Mouse (Mus musculus) ZHBTc4 (cell line): ENCODE measurements around the gene Smbd1.

Source experiments
- DNase-seq: peaks from one replicate; pipeline ENCODE4 v3.0.0-alpha.2; 2011; ENCODE audit warnings: low read depth, low spot score

Gene Smbd1

DNA sequence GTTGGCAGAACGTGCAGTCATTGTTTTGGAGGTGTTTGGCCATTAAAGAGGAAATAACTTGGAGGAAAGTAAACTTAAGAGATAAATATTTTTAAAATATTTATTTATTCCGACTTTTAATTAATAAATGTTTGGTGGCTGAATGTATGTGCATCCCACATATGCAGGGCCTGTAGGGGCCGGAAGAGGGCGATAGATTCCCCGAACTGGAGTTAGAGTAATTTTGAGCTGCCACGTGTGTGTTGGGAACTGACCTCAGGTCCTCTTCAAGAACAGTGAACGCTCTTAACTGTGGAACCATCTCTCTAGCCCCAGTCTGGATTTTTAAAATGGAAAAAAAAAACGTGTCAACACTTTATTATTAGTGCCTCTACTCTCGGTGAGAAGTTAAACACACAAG lies 3.1 kb upstream of the Smbd1 start:
- peak; percentile 69 for DNase-seq

GRCm38 (mm10) chr16:32812888-32813361 lies 2.6 kb upstream of the Smbd1 start:
- peak; percentile 93 for DNase-seq

- no peak for DNase-seq
Observed at GRCm38 (mm10) chr16:32807408-32808185, 2.7 kb downstream of the Smbd1 start.

GRCm38 (mm10) chr16:32805151-32805550 lies 5.1 kb downstream of the Smbd1 start:
- no peak for DNase-seq

DNA sequence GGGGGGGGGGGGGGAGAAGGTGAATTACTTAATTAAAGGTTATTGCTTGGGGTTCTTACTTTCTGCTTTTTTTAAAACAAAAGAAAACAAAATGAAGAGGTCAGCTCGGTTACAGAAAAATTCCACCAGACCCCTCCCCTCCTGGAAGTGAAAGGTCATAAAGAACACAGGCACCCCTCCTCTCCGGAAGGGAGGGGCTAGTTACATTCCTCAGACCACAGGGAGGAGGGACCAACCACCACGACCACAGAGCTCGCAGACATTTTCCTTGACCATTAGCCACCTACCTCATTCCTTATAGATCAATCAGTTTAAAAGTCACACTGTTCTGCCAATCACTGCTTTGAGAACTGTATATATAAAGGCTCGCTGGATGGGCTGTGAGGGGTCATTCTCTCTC lies 6.4 kb downstream of the Smbd1 start:
- peak; percentile 88 for DNase-seq

DNA sequence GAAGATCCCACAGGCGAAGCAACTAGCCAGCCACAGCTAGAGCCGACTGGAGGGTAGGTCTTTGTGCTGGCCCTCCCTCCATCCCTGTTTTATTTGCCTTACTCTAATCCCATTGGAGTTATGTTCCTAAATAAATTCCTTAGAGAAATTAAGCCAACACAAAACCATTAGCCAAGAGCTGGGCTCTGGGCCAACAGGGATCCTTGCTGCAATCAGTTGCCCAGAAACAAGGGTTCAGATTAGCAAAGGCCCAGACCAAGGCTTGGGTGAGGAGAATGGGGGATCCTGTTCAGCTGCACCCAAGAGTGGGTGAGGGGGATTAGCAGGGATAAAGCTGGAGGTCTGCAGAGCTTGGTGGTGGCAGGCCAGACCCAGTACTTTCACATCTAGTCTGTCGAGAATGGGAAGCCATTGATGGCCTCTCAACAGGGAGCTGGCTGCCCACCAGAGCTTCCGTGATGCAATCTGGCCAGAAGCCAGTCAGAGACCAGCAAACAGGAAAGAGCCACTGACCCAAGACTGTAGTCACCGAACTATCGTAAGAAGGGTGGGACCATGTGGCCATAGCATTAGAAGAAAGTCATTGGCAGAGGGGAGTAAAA lies 6.9 kb downstream of the Smbd1 start:
- DNase-seq, result peak; percentile 45

DNA sequence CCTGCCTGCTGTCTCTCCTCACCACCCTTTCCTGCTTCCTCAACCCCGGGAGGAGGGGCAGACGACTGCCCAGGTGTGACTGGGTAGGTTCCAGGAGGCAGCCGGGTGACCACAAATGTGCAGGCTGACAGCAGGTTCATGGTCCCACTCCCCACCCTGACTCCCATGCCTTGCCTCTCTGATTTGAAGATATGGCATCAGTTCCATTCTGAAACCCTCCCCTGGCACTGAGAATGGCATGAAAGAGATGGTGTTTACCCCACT lies 12.9 kb downstream of the Smbd1 start, which contains the start of gene Muc20:
Muc20 (minus strand) TSS at position 10 of the 264 bp plus-strand sequence.
- DNase-seq, result no peak

DNA sequence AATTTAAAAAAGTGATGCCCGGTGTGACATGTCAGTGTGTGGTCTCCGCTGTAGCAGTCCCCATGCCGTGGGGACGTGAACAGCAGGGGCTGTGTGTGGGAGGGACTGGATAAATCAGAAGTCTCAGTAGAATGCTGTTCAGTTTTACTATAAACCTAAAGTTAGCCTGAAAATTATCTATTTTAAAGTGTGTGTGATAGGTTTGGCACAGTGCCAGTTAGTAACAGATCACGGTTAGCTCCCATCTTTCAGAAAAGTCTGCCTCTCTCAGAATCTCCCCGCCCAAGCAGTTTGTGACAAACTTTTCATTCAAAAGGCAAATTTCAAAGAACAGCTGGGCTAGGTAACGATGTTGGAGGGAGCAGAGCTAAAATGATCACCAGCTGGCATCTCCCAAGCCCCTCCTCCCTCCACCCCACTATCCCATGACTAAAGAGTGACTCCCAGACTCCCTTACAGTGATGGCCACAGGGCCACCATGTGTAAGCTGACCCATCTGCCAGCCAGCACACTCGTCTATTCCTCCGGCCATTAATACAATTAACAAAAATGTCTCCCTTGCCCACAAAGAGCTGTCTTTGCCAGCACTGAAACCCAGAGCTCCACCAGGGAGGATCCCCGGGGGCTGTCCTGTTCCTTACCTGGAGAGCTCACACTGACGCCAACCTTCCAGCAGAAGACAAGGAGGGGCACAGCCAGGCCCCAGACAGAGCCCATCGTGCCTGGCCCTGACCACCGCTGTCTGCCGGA lies 13.4 kb downstream of the Smbd1 start:
- DNase-seq, result no peak

DNA sequence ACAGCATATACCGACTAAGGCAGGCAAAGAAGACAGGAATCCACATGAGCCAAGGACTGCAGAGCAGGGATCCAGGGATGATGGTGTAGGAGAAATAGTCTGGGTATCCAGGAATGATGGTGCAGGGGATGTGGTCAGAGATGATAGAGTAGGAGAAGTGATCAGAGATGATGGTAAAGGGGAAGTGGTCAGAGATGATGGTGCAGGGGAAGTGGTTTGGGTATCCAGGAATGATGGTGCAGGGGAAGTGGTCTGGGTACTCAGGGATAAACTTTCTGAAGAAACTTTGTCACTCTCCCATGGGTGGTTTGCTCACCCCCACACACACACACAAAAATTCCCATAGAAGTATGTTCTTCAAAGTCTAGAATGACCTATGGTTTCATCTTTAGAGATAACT lies 15.1 kb downstream of the Smbd1 start:
- DNase-seq, result no peak

DNA sequence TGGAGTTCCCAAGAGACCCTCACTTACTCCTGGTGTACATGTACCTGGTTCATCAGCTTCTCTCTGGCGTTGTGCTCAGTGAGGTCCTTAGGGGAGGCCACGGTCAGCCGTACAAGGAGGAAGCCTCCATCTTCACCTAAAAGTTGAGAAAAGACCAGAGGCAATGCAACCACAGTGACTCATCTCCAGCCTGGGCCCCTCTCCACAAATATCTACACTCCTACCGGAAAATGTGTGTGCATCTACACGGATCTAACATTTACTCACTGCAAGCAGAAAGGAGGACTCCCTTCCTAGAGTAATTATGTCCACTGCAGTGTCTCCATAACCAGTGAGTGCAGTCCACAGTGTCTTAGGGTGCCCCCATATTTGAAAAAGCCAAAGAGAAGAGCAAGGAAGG lies 20.2 kb downstream of the Smbd1 start:
- DNase-seq, result no peak

GRCm38 (mm10) chr16:32784840-32785239 lies 25.4 kb downstream of the Smbd1 start:
- no peak for DNase-seq

DNA sequence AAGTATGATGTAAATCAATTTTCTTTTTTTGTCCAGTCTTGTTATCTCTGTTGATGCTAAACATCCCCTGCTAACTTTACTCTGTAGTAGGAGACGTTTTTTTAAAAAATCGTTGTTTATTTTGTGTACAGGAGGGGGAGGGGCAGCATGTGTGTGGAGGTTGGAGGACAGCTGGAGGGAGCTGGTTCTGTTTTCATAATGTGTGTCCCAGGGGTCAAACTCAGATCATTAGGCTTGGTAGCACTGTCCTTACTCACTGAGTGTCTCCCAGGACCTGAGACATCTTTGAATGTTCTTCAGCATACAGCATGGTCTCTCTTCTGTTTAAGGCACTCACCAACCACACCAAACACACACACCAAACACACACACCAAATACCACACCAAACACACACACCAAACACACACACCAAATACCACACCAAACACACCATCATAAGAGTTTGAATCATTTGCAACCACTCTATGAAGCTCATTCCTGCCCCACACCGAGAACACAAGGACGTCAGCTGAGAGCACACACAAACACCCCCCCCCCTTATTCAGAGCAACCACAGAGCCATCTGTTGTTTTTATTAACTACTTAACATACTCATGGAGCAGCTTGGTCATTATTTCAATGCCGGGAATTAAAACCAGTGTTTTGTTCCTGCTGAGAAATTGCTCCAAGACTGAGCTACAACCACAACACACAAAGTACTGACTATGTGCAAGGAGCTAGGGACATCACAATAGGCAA lies 26.8 kb downstream of the Smbd1 start:
- no peak for DNase-seq

DNA sequence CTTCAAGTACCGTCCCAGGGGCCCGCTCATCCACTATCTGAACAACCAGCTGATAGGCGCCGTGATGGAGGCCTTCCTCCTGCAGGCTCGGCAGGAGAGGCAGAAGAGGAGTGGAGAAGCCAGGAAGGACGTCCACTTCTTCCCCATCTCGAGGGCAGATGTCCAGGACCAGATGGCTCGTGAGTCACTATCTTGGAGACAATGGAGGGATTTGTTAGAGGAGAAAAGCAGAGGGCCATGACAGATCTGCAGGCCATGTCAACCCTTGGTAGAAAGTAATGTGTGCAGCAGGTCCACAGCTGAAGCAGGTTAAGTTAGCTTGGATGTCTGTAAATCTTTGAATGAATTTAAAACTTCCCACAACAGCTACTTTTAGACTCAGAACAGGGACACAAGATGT lies 31.3 kb downstream of the Smbd1 start:
- DNase-seq, result no peak

GRCm38 (mm10) chr16:32776676-32777075 lies 33.6 kb downstream of the Smbd1 start:
- no peak for DNase-seq

DNA sequence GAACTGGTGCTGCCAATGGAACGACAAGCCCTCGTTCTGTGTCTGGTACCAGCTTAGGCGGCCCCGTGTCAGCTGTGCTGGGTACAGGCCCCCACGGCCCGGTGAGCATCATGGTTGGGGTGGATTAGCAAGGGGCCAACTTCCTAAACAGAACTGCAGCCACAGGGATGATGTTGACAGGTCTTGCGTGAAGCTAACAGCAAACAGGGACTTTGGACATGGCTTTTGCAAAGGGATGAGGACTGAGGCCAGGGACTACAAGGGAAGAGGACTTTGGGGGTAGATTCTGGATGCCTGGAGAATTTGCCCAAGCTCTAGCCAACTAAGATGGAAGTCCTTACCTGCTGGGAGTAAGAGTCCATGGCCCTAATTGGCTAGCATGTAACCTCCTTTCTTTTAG lies 43.4 kb downstream of the Smbd1 start:
- DNase-seq, result no peak

GRCm38 (mm10) chr16:32764961-32765360 lies 45.3 kb downstream of the Smbd1 start:
- DNase-seq, result no peak

GRCm38 (mm10) chr16:32764550-32764949 lies 45.7 kb downstream of the Smbd1 start:
- DNase-seq, result no peak
